Mouse (Mus musculus): ENCODE measurements at regions not wholly inside any gene's neighbourhood (a gene's known extent, or its start where the extent isn't known, plus 50 kb on each side); places are given as distances from the start of the nearest gene placed in this dataset.

DNA sequence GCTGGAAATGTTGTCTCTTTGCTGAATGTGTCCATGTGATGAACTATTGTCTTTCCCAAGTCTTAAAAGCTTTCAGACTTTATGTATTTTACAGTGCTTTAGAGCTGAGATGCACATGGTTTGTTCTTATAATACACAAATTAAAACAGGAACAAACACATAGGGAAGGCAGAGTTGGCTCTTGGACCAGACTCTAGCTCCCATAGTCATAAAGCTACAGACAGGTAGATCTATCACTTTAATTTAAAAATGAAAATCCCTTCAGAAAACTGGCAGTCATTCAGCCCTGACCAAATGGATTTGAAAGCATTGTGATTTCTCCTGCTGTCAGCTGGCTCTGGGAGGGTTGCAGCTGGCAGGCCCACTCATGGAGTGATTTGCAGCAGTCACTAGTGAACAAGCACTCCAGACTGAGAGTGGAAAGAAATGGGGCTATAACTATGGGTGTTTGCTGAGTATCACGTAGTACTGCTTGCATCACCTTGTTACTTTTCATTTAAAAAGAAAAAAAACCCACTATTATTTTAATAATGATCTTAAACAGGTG is 161.8 kb downstream of the Pik3r1 start:
- Histone ChIP-seq H3K4me2 (ENCODE audit: low read depth, low read length) (no peak overlapping the region), H3K27me3 (ENCODE audit: insufficient read depth, low read length) (no peaks in the 10 kb centered on the region), H3K4me1 (ENCODE audit: insufficient read depth, low read length) (no peaks in the 10 kb centered on the region), H3K27ac (no peak overlapping the region), H3K9me3 (ENCODE audit: low read length) (no peaks in the 10 kb centered on the region), H3K9ac (replicated peaks; ENCODE audit: low read length) (no peak overlapping the region), H3K4me3 (ENCODE audit: low read length) (no peak overlapping the region), H3K36me3 (ENCODE audit: insufficient read depth, low read length) (no peaks in the 10 kb centered on the region)
- no peak for ATAC-seq
- WGBS: 61% methylated on average over 1 of the region's 1 CpGs
- DNase-seq (ENCODE audit: low spot score): peak; percentile 57
- TF ChIP-seq CTCF (IDR thresholded peaks at IDR 0.05; ENCODE audit: low read depth): no peak

DNA sequence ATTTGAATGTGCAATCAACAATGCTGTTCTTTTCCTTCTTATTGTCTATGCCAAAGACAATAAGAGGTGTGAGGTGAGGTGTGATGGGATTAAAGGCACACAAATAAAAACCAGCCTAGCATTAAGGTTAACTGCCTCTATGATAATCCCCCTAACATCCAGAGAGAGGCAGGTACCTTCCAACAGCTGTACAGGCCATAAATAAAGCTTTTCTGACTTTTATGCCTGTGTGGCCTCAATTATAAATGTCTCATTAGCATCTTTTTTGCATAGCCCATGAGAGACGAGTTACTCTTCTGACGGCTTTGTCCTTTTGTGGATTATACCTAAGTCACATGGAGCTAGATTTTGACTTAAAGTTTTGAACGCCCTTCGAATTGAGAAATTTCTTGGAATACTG is 162.3 kb downstream of the Pik3r1 start:
- no peak for TF ChIP-seq CTCF (IDR thresholded peaks at IDR 0.05; ENCODE audit: low read depth)
- WGBS: 67% methylated on average over 4 of the region's 4 CpGs
- Histone ChIP-seq H3K4me1 (ENCODE audit: insufficient read depth, low read length) (no peaks in the 10 kb centered on the region), H3K27me3 (ENCODE audit: insufficient read depth, low read length) (no peaks in the 10 kb centered on the region), H3K27ac (no peak overlapping the region), H3K9me3 (ENCODE audit: low read length) (no peaks in the 10 kb centered on the region), H3K36me3 (ENCODE audit: insufficient read depth, low read length) (no peaks in the 10 kb centered on the region), H3K4me3 (ENCODE audit: low read length) (no peak overlapping the region), H3K9ac (replicated peaks; ENCODE audit: low read length) (no peak overlapping the region), H3K4me2 (ENCODE audit: low read depth, low read length) (no peak overlapping the region)
- no peak for DNase-seq (ENCODE audit: low spot score)
- no peak for ATAC-seq

DNA sequence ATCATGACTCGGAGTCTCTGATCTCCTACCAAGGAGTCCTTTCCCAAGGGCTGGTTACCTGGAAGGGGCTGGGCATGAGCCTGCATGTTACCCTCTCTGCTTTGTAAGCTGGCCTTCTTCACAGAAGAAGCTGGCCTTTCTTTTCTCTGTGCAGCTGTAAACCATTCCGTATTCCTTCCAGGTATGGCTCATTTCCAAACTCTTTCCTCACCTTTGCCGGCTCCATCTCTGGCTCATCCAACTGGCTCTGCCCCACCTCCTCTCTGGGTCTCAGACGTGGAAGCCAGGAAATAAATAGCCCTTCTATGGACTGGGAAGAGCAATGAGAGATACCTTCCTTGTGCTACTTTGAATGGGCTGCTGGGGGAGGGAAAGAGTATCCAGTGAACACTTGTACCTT is 163.0 kb downstream of the Pik3r1 start:
- Histone ChIP-seq H3K27ac (no peak overlapping the region), H3K36me3 (ENCODE audit: insufficient read depth, low read length) (no peaks in the 10 kb centered on the region), H3K27me3 (ENCODE audit: insufficient read depth, low read length) (no peaks in the 10 kb centered on the region), H3K9me3 (ENCODE audit: low read length) (no peaks in the 10 kb centered on the region), H3K4me3 (ENCODE audit: low read length) (no peak overlapping the region), H3K4me2 (ENCODE audit: low read depth, low read length) (no peak overlapping the region), H3K9ac (replicated peaks; ENCODE audit: low read length) (no peak overlapping the region), H3K4me1 (ENCODE audit: insufficient read depth, low read length) (no peaks in the 10 kb centered on the region)
- WGBS: 65% methylated on average over 4 of the region's 4 CpGs
- TF ChIP-seq CTCF (IDR thresholded peaks at IDR 0.05; ENCODE audit: low read depth): no peak
- ATAC-seq (no peak), DNase-seq (ENCODE audit: low spot score) (no peak)

GRCm38 (mm10) chr13:101598126-101598485 is 169.9 kb downstream of the Pik3r1 start:
- H3K4me1 ChIP-seq (ENCODE audit: insufficient read depth, low read length): no peaks in the 10 kb centered on the region
- no peak overlapping the region for H3K9ac ChIP-seq (replicated peaks; ENCODE audit: low read length)
- no peak overlapping the region for H3K4me2 ChIP-seq (ENCODE audit: low read depth, low read length)
- no peaks in the 10 kb centered on the region for H3K27me3 ChIP-seq (ENCODE audit: insufficient read depth, low read length)
- TF ChIP-seq CTCF (IDR thresholded peaks at IDR 0.05; ENCODE audit: low read depth): no peak
- H3K36me3 ChIP-seq (ENCODE audit: insufficient read depth, low read length): no peaks in the 10 kb centered on the region
- WGBS: 82% methylated on average over 7 of the region's 7 CpGs
- DNase-seq (ENCODE audit: low spot score) (no peak), ATAC-seq (no peak)
- no peak overlapping the region for H3K27ac ChIP-seq
- no peaks in the 10 kb centered on the region for H3K9me3 ChIP-seq (ENCODE audit: low read length)
- no peak overlapping the region for H3K4me3 ChIP-seq (ENCODE audit: low read length)

DNA sequence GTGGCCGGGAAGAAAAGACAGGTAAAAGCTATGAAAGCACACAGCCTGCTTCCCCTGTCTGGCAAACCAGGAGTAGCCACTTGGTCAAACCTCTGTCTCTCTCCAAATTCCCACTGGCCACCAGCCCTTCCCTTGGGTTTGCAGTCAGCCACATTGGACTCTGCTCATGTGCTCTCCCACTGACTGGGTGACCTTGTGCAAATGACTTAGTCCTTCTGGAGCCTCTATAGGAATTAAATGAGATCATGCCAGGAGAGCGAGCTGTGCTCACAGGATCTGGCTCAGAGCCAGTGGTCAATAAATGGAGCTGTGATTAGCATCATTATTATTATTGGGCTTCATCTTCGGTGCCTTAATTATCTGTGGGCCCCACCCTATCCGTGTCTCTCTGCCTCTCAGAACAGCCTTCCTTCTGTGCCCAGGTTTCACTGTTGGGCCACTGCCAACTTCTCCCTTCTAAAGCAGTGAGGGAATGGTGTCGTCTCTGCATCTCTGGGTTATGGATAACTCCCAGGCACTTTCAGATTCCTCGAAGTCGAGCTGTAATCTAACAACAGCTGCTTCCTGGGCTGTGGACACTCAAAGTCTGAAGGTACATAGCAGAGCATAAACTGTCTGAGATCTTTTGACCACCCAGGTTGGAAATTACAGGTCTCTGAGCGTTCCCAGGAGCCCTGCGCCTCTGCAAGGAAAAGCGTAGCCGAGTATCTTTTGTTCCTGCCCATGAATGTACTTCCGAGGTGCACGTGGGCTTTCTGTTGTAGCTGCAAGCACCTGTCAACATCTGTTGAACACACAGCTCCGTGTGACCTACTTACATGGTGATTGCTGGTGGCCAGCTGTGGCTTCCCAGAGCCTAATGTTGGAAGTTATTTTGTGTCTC is 170.5 kb downstream of the Pik3r1 start:
- no peak for ATAC-seq
- DNase-seq (ENCODE audit: low spot score): peak; percentile 4
- H3K36me3 ChIP-seq (ENCODE audit: insufficient read depth, low read length): no peaks in the 10 kb centered on the region

DNA sequence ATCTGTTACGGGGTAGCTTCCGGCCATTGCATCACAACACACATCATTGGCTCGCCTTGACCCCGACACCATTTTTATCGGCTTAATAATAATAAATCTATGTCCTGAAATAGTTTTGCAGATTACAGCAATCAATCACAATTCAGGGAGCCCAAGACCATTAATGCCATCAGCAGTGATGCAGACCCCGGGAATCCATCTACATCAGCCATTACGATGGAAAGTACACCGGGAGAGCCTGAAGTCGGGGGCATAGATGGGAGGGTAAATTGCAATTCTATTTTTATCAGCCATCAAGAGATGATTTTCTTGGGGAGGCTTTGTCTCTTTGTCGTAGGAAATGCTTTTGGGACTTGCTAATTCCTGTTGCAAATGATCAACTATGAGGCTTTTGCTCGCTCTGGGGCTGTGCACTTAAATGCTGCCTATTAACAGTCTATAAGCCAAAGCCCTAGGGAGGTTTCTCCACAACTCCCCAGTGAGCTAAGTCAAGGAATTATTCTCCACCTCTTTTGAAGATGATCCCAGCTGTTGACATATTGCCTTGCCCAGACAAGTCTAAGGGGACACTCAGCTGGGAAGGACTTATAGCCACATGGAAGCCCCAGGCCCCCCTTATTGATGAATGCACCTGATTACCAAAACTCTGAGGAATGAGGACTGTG is 173.4 kb downstream of the Pik3r1 start:
- TF ChIP-seq CTCF (IDR thresholded peaks at IDR 0.05; ENCODE audit: low read depth): no peak
- ATAC-seq (no peak), DNase-seq (ENCODE audit: low spot score) (no peak)
- Histone ChIP-seq H3K27me3 (ENCODE audit: insufficient read depth, low read length) (no peaks in the 10 kb centered on the region), H3K36me3 (ENCODE audit: insufficient read depth, low read length) (no peaks in the 10 kb centered on the region), H3K4me3 (ENCODE audit: low read length) (no peak overlapping the region), H3K4me2 (ENCODE audit: low read depth, low read length) (no peak overlapping the region), H3K9me3 (ENCODE audit: low read length) (no peaks in the 10 kb centered on the region), H3K27ac (no peak overlapping the region), H3K4me1 (ENCODE audit: insufficient read depth, low read length) (no peaks in the 10 kb centered on the region), H3K9ac (replicated peaks; ENCODE audit: low read length) (no peak overlapping the region)
- WGBS: 76% methylated on average over 11 of the region's 11 CpGs

More for the DNA sequence above, 170.5 kb downstream of the Pik3r1 start:
- H3K27me3 ChIP-seq (ENCODE audit: insufficient read depth, low read length): no peaks in the 10 kb centered on the region
- no peak for TF ChIP-seq CTCF (IDR thresholded peaks at IDR 0.05; ENCODE audit: low read depth)
- H3K4me3 ChIP-seq (ENCODE audit: low read length): no peak overlapping the region
- no peak overlapping the region for H3K4me2 ChIP-seq (ENCODE audit: low read depth, low read length)
- no peaks in the 10 kb centered on the region for H3K4me1 ChIP-seq (ENCODE audit: insufficient read depth, low read length)
- 60% methylated on average over 14 of the region's 14 CpGs for WGBS
- no peak overlapping the region for H3K9ac ChIP-seq (replicated peaks; ENCODE audit: low read length)
- no peaks in the 10 kb centered on the region for H3K9me3 ChIP-seq (ENCODE audit: low read length)
- H3K27ac ChIP-seq: no peak overlapping the region

All from hindbrain, postnatal 0 days (tissue).